Mouse (Mus musculus) ovary, postnatal 10 days (tissue): Measurements from ENCODE around the gene Nup188.

Experiments used
- DNase-seq: peaks from one replicate; pipeline ENCODE4 v3.0.0; 2022; ENCODE audit warnings: low spot score

The Nup188 gene

DNA sequence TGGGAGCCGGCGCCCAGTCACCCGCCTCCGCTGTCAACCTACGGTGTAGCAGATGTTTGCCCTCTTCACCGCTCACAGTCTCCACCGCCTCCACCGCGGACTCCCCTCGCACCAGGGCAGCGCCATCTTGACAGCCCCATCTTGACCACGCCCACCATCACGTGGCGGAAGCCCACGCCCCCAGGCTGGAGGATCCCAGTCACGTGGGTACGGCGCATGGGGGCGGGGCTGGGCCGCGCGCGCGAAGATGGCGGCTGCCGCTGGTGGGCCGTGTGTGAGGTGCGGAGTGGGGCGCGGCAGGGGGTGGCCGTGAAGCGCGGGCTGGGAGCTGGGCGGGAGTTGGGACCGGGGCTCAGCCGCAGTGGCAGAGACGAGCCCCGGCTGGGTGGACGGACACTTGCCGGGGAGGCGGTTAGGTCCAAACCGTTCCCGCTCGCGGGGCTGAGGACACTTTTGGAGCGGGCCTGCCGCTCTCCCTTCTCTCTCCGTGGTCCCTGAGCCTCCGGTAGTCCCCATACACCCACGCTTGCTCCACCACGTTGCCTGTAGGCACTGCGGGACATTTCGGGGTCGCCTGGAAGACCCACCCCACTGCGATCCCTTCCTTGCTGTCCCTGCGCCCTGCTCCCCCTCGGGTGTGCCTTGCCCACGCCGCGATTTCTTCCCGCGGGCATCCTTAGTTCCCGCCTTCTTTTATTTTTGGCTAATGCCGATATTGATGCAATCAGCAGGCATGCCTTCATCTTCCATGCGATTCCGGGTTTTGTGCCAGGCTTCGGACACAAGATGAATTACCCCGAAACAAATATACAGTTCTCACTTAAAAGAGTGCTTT lies at the start of gene Nup188, which contains the start of gene Dolk:
Nup188 (plus strand) TSS at position 206 of the 835 bp plus-strand sequence.
Dolk (minus strand) TSS at position 143 of the 835 bp plus-strand sequence.
- peak; percentile 93 for DNase-seq

DNA sequence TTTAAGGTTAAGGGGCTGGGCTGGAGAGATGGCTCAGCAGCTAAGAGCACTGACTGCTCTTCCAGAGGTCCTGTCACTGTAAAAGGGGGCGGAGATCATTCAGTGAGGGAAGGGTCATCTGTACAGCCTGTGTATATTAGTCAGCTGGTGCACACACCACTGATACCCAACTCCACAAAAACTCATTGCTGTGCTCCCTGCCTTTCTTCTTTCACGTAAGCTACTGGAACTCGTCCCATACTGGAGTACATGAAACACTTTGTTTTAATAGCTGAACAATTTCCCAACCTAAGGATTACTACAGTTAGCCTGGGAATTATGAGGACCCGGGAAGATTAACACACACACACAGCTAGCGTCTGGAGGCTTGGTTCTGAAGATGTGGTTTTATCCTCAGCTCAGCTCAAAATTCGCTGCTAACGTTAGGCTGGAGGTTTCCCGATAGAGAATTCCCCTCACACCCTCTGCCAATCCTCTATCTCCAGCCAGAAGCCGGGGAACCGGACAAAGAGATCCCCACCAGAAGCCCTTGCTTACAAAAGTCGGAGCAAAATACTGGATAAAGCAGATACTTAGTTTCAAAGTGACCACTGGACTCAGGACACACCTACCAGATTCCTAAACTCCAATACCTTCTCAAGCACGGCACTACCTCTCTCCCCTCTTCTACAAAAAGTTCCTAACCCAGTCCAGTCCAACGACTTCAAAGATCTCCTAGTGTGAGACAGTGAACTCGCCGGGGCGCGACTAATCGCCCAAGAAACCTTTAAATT lies 49.6 kb upstream of the Nup188 start:
- DNase-seq, result no peak

DNA sequence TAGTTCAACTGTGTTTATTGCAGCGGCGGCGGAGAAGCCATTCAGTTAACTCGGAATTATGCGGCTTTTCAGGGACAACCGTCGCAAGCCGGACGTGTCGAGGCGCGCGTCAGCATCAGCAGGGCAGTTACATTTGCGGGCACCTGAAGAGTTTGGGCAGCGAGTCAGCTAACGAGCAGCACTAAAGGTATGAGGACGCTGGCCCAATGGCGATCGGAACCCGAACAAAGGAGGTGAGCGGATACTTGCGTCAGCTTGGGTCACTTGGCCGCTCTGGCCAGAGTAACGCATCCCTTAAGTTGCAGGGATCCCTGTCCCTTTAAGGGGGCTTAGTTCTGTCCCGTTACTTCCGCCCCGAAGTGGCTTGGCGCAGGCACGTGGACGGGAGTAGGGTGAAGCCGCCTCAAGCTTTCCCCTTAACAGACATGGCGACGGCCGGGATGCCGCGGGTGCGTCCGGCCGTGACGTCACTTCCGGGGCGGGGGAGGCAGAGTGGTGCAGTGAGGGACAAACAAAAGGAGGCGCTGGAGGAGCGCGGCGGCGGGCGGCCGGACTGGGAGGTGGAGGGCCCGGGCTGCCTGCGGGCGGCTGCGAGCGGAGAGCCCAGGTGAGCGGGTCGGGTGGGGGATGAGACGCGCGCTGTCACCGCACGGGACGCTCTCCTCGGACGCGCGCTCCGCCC lies 48.9 kb upstream of the Nup188 start, which contains the start of gene Lrrc8a:
Lrrc8a (plus strand) TSS at position 517 of the 682 bp plus-strand sequence.
- peak; percentile 96 for DNase-seq

DNA sequence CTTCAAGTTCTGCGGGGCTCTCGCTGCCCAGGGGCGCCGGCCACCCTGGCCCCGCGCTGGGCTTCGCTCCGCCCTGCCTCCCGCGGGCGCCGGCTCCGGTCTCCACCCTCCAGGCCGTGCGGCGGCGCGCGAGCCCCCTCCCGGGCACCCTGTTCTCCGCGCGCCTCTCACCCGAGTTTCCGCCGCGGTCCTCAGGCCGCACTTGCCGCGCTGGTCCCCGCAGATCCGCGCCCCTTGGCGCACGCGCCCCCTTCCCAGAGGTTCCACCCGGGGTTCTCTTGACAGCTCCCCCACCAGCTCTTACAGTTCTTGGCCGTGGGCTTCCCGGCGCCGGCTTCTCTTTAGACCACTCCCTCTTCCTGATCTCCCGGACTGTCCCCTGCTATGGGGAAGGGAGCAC lies 48.3 kb upstream of the Nup188 start:
- DNase-seq, result peak; percentile 60

DNA sequence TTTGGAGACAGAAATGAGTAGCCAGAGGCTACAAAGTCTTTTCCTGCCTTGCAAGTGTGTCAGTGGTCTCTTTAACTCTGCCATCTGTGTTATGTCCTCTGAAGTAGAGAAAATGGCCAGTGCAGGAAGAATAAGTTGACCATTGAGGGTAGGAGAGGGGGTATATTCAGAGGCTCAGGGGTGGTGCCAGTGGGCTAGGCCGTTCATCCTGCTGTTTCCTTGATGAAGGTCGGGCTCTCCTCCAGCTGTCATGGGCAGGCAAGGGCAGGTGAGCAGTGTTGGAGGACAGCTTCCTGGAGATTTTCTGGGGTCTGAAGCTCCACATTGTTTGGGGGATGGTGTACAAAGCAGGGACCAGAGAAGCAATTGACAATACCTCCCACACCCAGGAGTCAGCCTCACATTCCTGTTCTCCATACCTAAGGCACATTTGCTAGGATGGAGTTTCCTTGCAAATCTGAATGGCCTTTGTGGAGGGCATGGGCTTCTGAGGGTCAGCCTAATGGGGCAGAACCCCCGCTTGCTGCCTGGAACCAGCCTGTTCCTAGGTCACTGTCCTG lies 47.2 kb upstream of the Nup188 start:
- DNase-seq, result no peak

DNA sequence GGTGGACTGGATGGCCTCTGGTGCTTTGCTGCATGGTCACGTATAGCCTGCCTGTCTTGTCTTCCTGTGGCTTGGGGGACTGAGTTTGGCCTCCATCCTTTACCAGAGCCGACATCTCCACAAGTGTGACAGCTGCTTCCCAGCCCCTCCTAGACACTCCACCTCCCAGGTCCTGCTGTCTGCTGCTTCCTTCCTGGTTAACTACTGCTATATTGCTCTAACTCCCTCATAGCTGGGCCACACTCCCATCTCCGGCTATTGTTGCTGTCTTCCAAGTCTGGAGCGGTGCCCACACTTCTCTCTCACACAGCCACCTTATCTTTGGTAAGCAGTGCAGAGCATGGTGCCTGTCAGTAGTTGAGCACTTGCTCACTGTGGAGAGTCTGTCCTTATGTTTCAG lies 46.4 kb upstream of the Nup188 start:
- no peak for DNase-seq

DNA sequence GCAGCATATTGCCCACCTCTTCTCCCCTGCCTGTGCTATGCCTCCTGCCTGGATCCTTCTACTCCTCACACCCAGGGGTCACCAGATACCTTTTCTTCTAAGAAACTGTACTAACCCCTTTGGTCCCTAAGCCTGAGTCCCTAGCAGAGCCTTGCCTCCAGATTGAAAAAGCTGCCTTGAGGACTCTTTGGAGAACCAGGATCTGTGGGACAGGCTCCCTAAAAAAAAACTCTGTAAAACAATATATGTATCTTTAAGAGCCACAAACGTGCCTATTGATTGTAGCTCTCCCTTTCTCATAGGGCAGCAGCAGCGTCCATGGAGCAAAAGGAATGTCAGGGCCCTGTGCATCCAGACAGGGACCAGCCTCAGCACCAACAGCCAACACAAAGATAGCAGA lies 45.9 kb upstream of the Nup188 start, which contains the start of gene Gm28035:
Gm28035 (plus strand) TSS at position 301 of the 400 bp plus-strand sequence.
- DNase-seq, result no peak

DNA sequence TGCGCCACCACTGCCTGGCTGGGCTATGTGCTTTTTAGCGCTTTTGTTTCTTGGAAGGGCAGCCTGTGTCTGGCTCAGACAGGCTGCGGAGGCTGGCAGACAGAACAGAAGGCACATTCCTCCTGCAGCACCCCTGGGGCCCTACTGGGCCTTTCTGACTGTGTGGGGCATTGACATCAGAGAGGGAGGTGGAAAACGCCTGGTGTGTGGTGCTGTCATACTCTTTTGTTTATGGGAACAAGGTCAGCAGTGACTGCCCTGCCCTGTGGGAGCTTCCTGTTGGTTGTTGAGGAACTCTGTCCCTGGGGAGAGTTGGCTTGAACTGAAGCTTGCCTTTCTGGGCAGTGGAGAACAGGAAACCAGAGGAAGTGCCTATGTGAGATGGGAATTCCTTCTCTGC lies 43.7 kb upstream of the Nup188 start:
- DNase-seq, result no peak

DNA sequence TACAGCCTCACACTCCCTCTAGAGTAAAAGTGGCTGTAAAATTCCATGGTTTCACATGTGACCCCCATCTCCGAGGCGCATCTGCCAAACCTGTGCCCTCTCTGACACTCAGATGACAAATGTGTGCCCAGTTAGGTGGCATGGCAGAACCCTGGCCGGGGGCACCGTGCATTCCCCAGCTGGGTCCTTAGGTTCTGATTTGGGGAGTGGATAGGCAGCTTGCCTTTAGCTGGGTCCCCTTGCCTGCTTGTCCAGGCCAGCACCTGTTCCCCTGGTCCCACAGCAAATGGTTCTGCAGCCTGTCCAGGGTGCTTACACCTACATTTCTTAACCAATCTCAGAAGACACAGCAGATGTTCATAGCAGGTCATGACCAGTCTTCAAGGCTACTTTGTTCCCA lies 42.8 kb upstream of the Nup188 start:
- no peak for DNase-seq

DNA sequence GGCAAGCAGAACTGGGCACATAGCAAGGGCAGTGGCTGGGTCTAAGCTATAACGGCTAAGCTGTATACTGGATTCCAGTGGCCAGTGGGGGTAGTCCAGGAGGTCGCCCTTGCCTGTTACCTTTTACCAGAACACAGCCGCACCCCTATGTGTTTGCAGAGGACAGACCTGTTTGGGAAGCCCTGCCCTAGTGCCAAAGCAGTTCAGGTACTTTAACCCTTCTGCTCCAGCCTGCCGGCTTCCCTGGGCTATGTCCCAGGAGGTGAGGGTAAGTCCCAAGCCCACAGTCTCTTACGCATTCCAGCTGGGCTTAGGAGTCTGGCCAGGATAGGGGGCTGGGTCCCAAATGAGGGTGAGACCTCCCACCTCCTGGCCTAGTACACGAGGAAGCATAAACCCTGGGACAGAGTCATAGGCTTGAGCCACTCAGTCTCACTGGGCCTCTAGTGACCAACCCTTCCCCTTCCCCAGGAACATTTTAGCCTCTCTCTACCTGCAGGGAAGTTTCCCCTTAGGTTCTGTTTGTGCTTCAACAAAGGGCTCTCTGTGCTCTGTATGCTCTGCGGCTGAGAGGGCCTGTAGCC lies 41.5 kb upstream of the Nup188 start:
- no peak for DNase-seq

DNA sequence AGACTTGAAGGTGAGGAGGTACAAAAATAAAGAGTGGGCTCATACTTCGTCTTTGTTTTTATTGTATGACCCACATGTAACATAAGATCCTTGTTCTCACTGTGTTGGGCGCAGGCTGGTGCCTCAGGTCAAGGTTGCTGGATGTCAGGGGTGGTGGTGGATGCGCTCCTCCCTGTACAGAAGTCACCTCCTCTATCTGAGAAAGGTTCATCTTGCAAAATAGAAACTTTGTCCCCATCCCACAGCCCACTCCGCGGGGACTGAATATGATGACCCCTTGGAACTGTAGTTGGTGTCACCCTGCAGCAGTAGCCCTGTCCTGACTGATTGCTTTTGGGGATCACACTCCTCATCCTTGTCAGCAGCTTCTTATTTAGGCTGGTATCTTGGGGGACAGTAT lies 39.2 kb upstream of the Nup188 start:
- no peak for DNase-seq

DNA sequence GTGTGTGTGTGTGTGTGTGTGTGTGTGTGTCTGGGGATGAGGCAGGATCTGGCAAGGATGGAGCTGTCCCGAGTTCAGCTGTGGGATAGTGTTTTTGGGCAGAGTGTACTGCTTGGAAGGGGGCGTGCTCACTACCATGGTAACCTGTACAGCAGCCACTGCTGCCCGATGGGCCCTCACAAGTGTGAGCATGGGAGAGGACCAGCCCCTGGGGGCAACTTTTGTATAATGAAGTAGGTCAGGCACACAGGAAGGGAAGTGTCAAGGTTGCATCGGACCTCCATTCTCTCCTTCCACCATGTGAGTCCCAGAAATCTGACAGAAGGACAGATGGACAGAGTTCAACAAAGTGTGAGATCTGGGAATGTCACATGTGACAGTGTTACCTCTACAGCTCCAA lies 38.5 kb upstream of the Nup188 start:
- DNase-seq, result no peak

DNA sequence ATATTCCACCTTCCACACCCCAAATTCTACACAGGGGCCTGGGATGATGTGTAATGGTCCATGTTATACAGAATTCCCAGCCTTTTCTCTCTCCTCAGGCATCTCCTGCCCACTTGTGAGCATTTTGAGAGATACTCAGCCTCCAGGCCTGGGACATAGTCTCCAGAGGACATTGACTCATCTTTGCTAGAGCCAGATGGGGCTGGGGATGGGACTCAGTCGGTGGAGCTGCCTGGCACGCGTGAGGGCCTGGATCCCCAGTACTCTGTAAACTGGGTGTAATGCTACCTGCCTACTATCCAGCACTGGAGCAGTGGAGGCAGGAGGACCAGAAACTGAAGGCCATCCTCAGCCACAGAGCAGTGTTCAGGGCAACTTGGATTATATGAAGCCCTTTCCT lies 37.0 kb upstream of the Nup188 start:
- DNase-seq, result no peak

DNA sequence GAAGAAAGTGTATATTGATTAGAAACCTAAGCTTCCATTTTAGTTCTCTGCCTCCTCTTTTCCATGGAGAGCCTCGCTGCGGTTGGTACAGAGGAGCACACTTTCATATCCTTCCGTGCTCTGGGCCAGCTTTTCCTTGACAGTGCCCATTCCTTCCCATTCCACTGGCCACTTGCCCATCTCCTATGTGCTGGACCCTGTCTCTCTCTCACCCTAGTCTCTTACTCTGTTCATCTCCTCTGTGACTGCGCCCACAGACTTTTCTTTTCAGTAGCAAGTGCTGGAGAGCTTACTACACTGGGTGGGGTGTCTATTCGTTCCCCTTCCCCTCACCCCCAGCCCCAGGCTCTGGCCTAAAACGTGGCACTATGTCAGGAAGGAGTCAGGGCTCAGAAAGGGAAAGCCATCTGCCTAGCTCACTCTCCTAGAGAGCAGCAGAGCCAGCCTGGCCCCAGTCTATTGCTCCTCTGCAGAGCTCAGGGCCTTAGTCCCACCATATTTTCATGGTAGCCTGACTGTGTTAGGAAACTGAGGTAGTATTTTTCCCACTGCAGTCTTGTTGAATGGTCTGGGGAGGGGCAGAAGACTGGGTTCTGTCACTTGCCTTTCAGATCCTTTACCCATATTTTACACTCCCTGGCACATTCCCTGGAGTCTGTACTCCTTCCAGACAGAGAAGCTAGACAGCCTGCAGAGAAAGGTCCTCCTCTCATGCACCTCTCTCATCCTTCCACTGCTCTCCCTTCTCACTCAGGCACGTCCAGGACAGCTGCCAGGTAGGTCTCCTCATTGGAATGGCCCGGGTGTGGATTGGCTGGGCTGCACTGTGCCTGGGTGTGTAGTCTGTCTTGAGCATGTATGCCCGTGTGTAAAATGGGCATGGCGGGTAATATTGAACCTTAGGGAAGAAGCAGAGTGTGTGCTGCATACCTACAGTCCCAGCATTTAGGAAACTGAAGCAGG lies 35.8 kb upstream of the Nup188 start:
- no peak for DNase-seq

DNA sequence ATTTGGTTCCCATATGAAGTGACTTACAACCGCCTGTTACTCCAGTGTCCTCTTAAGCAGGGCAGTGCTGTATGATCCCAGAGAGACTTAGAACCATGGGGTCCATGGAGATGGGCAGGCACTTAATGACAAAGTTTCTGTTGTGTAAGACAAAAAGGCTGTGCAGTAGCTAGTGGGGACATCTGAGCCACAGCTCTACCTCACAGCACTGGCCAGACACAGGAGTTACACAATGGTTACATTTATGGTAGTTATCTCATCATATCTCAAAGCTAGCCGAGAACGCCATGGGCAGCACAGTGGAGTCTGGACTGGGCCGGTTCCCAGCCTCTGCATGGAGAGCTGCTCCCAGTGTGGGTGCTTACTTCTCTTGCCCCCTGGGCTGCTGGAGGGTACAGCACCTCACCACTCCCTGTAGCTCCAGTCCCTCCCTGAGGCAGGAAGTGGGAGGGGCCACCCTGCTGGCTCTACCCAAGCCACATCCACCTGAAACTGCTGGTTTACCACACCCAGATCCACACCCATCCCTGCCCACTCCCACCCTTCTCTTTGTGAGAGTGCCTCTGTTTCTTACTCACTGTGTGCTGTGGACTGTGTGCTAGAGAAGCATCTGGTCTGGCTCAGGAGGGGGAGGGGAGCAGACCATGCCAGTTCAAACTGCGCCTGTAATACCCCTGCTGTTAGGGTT lies 34.6 kb upstream of the Nup188 start:
- no peak for DNase-seq

DNA sequence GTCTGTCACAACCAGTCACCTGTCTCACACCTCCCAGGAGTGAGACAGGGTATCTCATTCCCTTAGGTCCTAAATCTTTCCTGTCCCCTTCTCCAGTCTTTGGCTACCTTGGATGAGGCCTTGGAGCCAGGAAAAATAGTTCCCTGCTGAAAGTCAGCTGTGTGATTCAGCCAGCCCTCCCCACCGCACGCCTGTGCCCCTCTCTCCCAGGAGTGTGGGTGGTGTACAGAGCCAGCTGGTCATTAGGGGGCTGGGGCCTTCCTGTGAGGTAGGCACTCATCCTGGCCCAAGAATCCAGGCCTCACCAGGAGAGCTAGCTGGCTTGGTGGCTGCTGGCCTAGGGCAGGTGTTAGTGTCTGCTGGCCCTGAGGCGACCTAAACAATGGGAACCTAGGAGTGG lies 33.7 kb upstream of the Nup188 start:
- no peak for DNase-seq

DNA sequence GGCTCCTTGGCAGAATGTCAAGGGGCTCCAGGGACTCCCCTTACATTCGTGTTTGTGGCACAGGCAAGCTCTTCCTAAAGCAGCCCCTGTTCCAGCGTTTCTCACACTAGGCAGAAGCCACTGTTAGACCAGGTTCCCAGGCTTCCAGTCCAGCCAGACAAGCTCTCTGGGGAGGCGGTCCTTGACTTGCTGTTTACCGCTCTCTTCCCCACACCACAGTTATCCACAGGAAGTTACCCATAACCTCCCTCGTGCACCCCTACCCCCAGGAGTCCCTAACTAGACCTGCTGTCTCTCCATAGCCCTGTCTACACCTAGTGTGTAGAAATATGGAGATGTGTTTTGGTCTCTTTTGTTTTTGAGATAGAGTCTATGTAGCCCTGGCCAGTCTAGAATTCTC lies 32.4 kb upstream of the Nup188 start:
- DNase-seq, result no peak

DNA sequence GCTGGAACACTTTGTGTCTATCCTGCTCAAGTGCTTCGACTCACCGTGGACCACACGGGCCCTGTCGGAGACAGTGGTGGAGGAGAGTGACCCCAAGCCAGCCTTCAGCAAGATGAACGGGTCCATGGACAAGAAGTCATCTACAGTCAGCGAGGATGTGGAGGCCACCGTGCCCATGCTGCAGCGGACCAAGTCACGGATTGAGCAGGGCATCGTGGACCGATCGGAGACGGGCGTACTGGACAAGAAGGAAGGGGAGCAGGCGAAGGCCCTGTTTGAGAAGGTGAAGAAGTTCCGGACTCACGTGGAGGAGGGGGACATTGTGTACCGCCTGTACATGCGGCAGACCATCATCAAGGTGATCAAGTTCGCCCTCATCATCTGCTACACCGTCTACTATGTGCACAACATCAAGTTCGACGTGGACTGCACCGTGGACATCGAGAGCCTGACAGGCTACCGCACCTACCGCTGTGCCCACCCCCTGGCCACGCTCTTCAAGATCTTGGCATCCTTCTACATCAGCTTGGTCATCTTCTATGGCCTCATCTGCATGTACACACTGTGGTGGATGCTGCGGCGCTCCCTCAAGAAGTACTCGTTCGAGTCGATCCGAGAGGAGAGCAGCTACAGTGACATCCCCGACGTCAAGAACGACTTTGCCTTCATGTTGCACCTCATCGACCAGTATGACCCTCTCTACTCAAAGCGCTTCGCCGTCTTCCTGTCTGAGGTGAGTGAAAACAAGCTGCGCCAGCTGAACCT lies 30.4 kb upstream of the Nup188 start:
- no peak for DNase-seq
